Mouse (Mus musculus) lung, postnatal 0 days (tissue): ENCODE measurements at regions not wholly inside any gene's neighbourhood (a gene's known extent, or its start where the extent isn't known, plus 50 kb on each side); places are given as distances from the start of the nearest gene placed in this dataset.

Source experiments
- ATAC-seq: fragments of 200-750 bp; cut with Nextera tagmentation; 2 replicates; pipeline ENCODE4 v1.8.0; 2017; ENCODE audit warnings: moderate library complexity
- DNase-seq: peaks from one replicate; pipeline ENCODE4 v3.0.0-alpha.2; 2016; ENCODE audit warnings: low spot score
- H3K27ac ChIP-seq: fragments of 300-500 bp; sonication (generic); 2 replicates; pipeline ENCODE4 v1.5.1; 2014; ENCODE audit warnings: antibody characterized with exemption, mild to moderate bottlenecking, low read length, mixed read lengths
- H3K27me3 ChIP-seq: fragments of 300-500 bp; sonication (generic); replicated peaks from 2 replicates; pipeline ENCODE4 v1.6.1; 2014; ENCODE audit warnings: low read length, mixed read lengths; ENCODE audit not compliant: insufficient read depth
- H3K36me3 ChIP-seq: fragments of 300-500 bp; sonication (generic); 2 replicates; pipeline ENCODE4 v1.6.1; 2014; ENCODE audit warnings: low read length, mixed read lengths; ENCODE audit not compliant: insufficient read depth
- H3K4me1 ChIP-seq: fragments of 300-500 bp; sonication (generic); 2 replicates; pipeline ENCODE4 v1.6.1; 2014; ENCODE audit warnings: antibody characterized with exemption, low read depth, low read length, mixed read lengths; ENCODE audit not compliant: insufficient read depth
- H3K4me2 ChIP-seq: fragments of 300-500 bp; sonication (generic); replicated peaks from 2 replicates; pipeline ENCODE4 v1.6.1; 2014; ENCODE audit warnings: low read depth, mild to moderate bottlenecking, low read length, moderate library complexity, mixed read lengths
- H3K4me3 ChIP-seq: fragments of 300-500 bp; sonication (generic); 2 replicates; pipeline ENCODE4 v1.5.1; 2014; ENCODE audit warnings: low read depth, low read length
- H3K9ac ChIP-seq: fragments of 300-500 bp; sonication (generic); replicated peaks from 2 replicates; pipeline ENCODE4 v1.6.1; 2014; ENCODE audit warnings: low read depth, mild to moderate bottlenecking
- H3K9me3 ChIP-seq: fragments of 300-500 bp; sonication (generic); 2 replicates; pipeline ENCODE4 v1.6.1; 2016; ENCODE audit warnings: low read length, mixed read lengths
- CTCF ChIP-seq: IDR thresholded peaks from 2 replicates; pipeline ENCODE4 v1.5.1; 2016; ENCODE audit warnings: antibody characterized with exemption, mild to moderate bottlenecking
- EP300 ChIP-seq: IDR thresholded peaks from 2 replicates; pipeline ENCODE4 v1.6.1; 2016; ENCODE audit warnings: antibody characterized with exemption, mild to moderate bottlenecking, control low read depth
- WGBS: fragments of 180-500 bp; shearing (Covaris S2); extraction: QIAGEN DNeasy Blood & Tissue Kit; methylation state at CpG from one replicate; pipeline ENCODE4 v1.1.7; 2014; 5-methylcytosine and 5-hydroxymethylcytosine counted together

- no peak overlapping the region for H3K27ac ChIP-seq
- H3K4me2 ChIP-seq, result no peak overlapping the region
- H3K27me3 ChIP-seq, result 0 out of 2 replicates have a peak, but pooled peaks cover 7% of the 10 kb centered on the region
- ATAC-seq (no peak), DNase-seq (no peak)
- H3K9ac ChIP-seq, result no peak overlapping the region
- TF ChIP-seq CTCF (no peak), EP300 (no peak)
- H3K4me3 ChIP-seq, result no peak overlapping the region
- H3K4me1 ChIP-seq, result no peaks in the 10 kb centered on the region
- 54% methylated on average over 5 of the region's 5 CpGs for WGBS
- no peaks in the 10 kb centered on the region for H3K9me3 ChIP-seq
- no peaks in the 10 kb centered on the region for H3K36me3 ChIP-seq
Measured at GRCm38 (mm10) chr7:135848833-135849232, 132.7 kb upstream of the Mki67 start.

DNA sequence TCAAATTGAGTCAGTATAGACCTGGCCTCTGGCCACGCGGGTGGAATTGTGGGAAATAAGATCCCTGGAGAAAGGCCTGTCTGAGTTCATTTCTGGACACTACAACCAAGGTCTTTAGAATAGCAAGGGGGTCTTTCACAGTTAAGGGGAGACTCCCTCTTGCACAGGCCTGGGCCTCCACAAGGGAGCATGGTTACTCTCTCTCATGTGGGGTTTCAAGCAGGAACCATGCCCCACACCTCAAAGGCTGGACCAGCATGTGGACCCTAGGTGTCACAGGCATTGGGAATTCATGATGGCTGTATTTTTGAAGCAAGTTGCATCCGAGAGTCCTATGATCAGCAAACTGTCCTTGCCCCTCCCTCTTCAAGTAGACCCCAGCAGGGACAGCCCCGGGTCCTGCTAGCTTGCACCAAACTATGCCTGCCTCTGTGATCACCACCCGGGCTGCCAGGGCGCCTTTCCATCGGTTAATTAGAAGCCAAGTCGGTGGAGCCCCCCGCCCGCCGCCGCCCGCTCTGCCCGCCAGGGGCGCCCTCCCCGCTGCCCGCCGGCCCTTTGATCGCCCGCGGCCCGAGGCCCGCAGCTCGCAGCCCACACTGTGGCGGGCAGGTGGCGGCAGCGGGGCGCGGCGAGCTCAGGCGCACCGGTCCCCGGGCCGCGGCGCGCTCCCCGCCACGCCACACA, 137.1 kb upstream of the Mki67 start:
- no peaks in the 10 kb centered on the region for H3K9me3 ChIP-seq
- TF ChIP-seq CTCF, result peak; percentile 38; the same call in 1 of the 2 replicates
- TF ChIP-seq EP300, result no peak
- no peaks in the 10 kb centered on the region for H3K4me1 ChIP-seq
- WGBS, result 8% methylated on average over 35 of the region's 39 CpGs
- H3K9ac ChIP-seq, result no peak overlapping the region
- peak; percentile 49 for DNase-seq
- peak; percentile 57; the same call in 1 of the 2 replicates for ATAC-seq
- H3K36me3 ChIP-seq, result no peaks in the 10 kb centered on the region
- no peak overlapping the region for H3K4me3 ChIP-seq
- no peak overlapping the region for H3K27ac ChIP-seq
- peak overlapping the region; percentile 27; the same call in 1 of the 2 replicates for H3K4me2 ChIP-seq
- H3K27me3 ChIP-seq, result 0 out of 2 replicates have a peak, but pooled peaks cover 15% of the 10 kb centered on the region

- 0 out of 2 replicates have a peak, but pooled peaks cover 15% of the 10 kb centered on the region for H3K27me3 ChIP-seq
- TF ChIP-seq EP300 (no peak), CTCF (no peak)
- H3K36me3 ChIP-seq, result no peaks in the 10 kb centered on the region
- H3K9me3 ChIP-seq, result no peaks in the 10 kb centered on the region
- H3K4me2 ChIP-seq, result peak overlapping the region; percentile 27; the same call in 1 of the 2 replicates
- no peak overlapping the region for H3K27ac ChIP-seq
- ATAC-seq (no peak), DNase-seq (no peak)
- no peaks in the 10 kb centered on the region for H3K4me1 ChIP-seq
- WGBS, result 20% methylated on average over 10 of the region's 10 CpGs
- H3K9ac ChIP-seq, result no peak overlapping the region
- no peak overlapping the region for H3K4me3 ChIP-seq
Measured at GRCm38 (mm10) chr7:135853814-135854324, 137.7 kb upstream of the Mki67 start.

DNA sequence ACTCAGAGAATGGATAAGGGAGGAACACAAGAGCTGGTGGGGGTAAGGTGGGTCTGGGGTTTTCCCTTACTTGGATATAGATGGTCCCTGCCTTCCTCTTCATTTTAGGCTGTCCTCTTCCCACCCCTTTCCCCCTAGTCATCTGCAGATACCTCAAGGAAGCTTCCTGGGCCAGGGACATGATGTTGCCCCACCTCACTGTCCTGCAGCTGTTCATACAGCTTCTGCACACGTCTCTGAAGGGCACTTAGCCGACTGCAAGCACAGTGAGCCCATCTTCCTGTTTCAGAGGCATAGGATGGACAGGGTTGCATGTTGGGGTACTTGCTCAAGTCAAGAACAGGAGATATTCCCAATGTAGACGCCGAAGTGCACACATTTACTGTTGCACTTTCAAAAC, 144.1 kb upstream of the Mki67 start:
- Histone ChIP-seq H3K27me3 (no peaks in the 10 kb centered on the region), H3K4me1 (no peaks in the 10 kb centered on the region), H3K27ac (no peak overlapping the region), H3K36me3 (no peaks in the 10 kb centered on the region), H3K4me3 (no peak overlapping the region), H3K9ac (no peak overlapping the region), H3K9me3 (no peaks in the 10 kb centered on the region), H3K4me2 (no peak overlapping the region)
- no peak for ATAC-seq
- DNase-seq, result no peak
- TF ChIP-seq CTCF (no peak), EP300 (no peak)
- 44% methylated on average over 4 of the region's 4 CpGs for whole genome bisulfite sequencing

DNA sequence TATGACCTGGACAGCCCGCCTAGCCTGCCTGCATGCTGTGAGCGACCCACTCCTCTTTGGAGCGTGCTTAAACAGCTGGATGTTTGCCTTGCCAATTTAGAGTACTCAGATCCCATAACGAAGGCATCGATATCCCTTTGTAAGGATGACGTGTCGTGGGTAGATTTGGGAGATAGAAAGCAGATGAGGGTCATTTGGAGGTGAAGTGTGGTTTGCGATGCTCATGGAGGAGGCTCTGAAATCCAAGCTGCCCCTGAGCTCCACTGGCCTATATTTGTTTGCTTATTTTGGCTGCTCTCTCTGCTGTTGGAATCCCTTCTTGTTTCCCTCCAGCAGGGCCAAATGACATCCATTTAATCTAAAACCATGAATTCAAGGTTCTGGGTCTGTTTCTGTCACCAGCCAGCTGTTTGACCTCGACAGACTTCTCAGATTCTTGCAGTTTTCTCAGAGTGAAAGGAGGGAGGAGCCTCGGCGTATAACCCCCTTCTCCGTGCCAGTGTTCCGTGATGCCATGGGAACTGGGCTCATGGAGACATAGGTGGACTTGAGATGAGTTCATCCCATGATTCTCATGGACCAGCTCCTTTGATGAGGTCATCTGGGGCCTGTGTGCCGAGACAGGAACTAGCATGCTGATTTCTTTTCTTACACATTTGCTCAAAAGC, 144.7 kb upstream of the Mki67 start:
- H3K9ac ChIP-seq, result no peak overlapping the region
- H3K27me3 ChIP-seq, result no peaks in the 10 kb centered on the region
- H3K36me3 ChIP-seq, result no peaks in the 10 kb centered on the region
- 33% methylated on average over 14 of the region's 14 CpGs for WGBS
- no peaks in the 10 kb centered on the region for H3K9me3 ChIP-seq
- H3K4me2 ChIP-seq, result no peak overlapping the region
- no peaks in the 10 kb centered on the region for H3K4me1 ChIP-seq
- ATAC-seq (peak; percentile 56), DNase-seq (peak; percentile 54)
- TF ChIP-seq EP300, result no peak
- TF ChIP-seq CTCF, result no peak
- H3K4me3 ChIP-seq, result no peak overlapping the region
- no peak overlapping the region for H3K27ac ChIP-seq

DNA sequence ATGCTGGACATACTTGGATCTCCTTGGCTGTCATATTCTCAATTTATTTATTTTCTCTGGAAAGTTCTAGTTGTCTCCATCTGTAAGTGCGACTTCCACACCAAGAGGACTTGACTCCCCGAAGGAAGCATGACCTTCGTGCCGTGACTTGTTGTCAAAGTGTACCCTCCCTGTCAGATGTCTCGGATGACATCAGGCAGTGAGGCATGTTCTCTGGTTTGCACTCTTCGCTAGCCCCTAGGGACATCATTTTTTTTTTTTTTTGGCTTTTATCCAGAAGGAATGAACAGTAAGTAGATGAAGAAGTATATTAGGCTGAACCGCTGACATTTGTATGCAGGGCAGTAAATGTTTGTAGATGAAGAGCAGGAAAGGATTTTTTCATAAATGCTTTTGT, 145.2 kb upstream of the Mki67 start:
- Histone ChIP-seq H3K27ac (no peak overlapping the region), H3K27me3 (no peaks in the 10 kb centered on the region), H3K36me3 (no peaks in the 10 kb centered on the region), H3K4me1 (no peaks in the 10 kb centered on the region), H3K9ac (no peak overlapping the region), H3K9me3 (no peaks in the 10 kb centered on the region), H3K4me3 (no peak overlapping the region), H3K4me2 (no peak overlapping the region)
- DNase-seq (peak; percentile 42), ATAC-seq (peak; percentile 72)
- WGBS, result 39% methylated on average over 7 of the region's 7 CpGs
- TF ChIP-seq CTCF (no peak), EP300 (no peak)
